Mouse (Mus musculus): ENCODE measurements at regions not wholly inside any gene's neighbourhood (a gene's known extent, or its start where the extent isn't known, plus 50 kb on each side); places are given as distances from the start of the nearest gene placed in this dataset.

GRCm38 (mm10) chr12:110077211-110077884, 201.5 kb upstream of the Dio3 start:
- no peak overlapping the region for H3K4me3 ChIP-seq (replicated peaks)
- H3K4me1 ChIP-seq (ENCODE audit: control insufficient read depth): no peaks in the 10 kb centered on the region
- no peaks in the 10 kb centered on the region for H3K36me3 ChIP-seq (ENCODE audit: control insufficient read depth)
- H3K27me3 ChIP-seq (ENCODE audit: control insufficient read depth): no peaks in the 10 kb centered on the region
- no peak for TF ChIP-seq TAL1 (IDR thresholded peaks at IDR 0.05; ENCODE audit: low read length)
- no peak for TF ChIP-seq GATA1 (IDR thresholded peaks at IDR 0.05; ENCODE audit: low read length)
- peaks cover 40% of the 10 kb centered on the region for H3K9me3 ChIP-seq (ENCODE audit: control insufficient read depth, low read length)

DNA sequence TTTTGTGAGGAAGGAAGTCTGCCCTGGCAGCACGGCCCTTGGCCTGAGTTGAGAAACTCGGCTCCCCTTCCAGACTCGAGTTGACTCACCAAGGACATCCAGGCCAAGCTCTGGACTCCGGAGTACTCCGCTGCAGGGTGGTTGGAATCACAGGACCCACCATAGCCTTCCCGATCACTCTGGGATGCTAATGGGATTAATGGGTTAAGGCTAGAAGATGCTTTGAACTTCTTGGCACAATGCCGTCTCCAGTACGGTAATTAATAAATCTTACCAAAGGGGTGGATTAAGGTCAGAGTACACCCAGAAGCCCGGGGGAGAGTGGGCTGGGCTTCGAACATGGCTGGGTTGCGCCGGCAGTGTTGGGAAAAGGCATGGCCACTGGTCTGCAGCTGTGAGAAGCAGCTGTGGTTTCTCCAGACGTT, 200.8 kb upstream of the Dio3 start:
- H3K9me3 ChIP-seq (ENCODE audit: control insufficient read depth, low read length): peaks cover 45% of the 10 kb centered on the region
- TF ChIP-seq TAL1 (IDR thresholded peaks at IDR 0.05; ENCODE audit: low read length) (no peak), GATA1 (IDR thresholded peaks at IDR 0.05; ENCODE audit: low read length) (no peak)
- H3K27me3 ChIP-seq (ENCODE audit: control insufficient read depth): no peaks in the 10 kb centered on the region
- H3K4me1 ChIP-seq (ENCODE audit: control insufficient read depth): no peaks in the 10 kb centered on the region
- H3K4me3 ChIP-seq (replicated peaks): no peak overlapping the region
- H3K36me3 ChIP-seq (ENCODE audit: control insufficient read depth): no peaks in the 10 kb centered on the region

DNA sequence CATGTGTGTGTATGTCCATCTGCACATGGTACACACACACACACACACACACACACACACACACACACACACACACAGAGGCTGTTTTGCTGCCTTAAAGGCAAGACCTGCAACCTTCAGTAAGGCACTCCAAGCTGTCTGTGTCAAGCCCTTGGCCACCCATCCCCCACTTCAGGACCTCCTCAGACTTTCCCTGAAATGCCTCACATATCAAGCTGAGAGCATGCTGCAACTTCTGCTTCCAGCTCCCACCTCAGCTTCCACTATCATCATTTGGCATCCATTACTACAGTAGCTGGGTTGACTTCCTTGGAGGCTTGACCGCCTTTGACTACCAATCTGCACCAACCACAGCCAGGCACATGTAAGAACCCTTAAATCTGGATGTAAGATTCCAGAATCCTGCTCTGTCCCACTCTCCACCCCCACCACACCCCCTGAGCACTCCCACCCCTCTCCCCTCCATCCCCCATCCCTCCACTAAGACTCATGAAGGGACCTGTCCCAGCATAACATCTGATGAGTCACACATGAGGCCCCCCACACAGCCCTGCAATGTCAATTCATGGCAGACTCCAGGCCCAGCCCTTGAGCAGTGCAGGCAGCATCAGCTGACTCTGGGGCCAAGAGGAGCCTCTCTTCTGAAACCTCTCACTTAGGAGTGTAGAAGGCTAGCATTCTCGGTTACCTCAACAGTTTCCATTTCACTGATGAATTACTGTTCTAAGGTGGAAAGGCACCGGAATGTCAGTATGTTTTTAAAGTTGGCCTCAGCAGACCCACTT, 196.8 kb upstream of the Dio3 start:
- H3K27me3 ChIP-seq (ENCODE audit: control insufficient read depth): no peaks in the 10 kb centered on the region
- TF ChIP-seq GATA1 (IDR thresholded peaks at IDR 0.05; ENCODE audit: low read length): no peak
- no peak for TF ChIP-seq TAL1 (IDR thresholded peaks at IDR 0.05; ENCODE audit: low read length)
- H3K9me3 ChIP-seq (ENCODE audit: control insufficient read depth, low read length): peaks cover 26% of the 10 kb centered on the region
- H3K4me3 ChIP-seq (replicated peaks): no peak overlapping the region
- H3K4me1 ChIP-seq (ENCODE audit: control insufficient read depth): no peaks in the 10 kb centered on the region
- H3K36me3 ChIP-seq (ENCODE audit: control insufficient read depth): no peaks in the 10 kb centered on the region

DNA sequence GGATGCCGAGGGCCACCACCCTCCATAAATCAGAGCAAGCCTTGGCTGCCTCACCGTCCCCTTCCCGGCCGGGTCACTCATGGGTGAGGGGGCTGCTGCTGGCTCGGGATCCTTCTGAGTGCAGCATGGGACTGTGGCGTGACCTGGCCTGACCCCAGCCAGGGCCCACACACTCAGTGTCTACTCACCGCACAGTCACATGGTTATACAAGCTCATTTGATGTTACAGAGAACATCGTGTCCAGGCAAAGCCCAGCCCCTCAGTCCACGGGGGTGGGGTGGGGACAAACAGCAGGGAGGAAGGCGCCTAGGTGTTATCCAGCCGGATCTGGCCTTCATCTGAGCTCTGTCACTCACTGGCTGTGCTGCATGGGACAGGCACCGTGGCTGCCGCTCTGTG, 195.9 kb upstream of the Dio3 start:
- TF ChIP-seq TAL1 (IDR thresholded peaks at IDR 0.05; ENCODE audit: low read length): no peak
- TF ChIP-seq GATA1 (IDR thresholded peaks at IDR 0.05; ENCODE audit: low read length): no peak
- H3K4me1 ChIP-seq (ENCODE audit: control insufficient read depth): no peaks in the 10 kb centered on the region
- no peaks in the 10 kb centered on the region for H3K27me3 ChIP-seq (ENCODE audit: control insufficient read depth)
- H3K36me3 ChIP-seq (ENCODE audit: control insufficient read depth): no peaks in the 10 kb centered on the region
- peaks cover 22% of the 10 kb centered on the region for H3K9me3 ChIP-seq (ENCODE audit: control insufficient read depth, low read length)
- no peak overlapping the region for H3K4me3 ChIP-seq (replicated peaks)

DNA sequence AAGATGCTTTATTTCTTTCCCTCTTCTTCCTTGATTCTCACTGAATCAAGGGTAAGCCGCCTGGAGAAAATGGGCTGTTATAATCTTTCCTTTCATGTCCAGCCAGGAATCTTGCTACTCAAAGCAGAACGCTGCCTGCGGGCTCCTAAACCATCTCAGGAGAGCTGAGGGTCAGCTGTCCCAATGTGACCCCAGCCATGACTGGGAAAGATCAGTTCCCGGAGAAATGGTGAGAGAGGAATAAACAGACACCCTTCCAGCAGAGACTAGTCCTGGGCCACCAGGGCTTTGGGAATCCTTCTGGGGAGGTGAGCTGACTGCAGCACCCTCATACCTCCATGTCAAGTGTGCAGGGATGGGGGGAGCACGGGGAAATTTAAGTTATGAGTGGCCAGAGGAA, 195.4 kb upstream of the Dio3 start:
- no peak for TF ChIP-seq GATA1 (IDR thresholded peaks at IDR 0.05; ENCODE audit: low read length)
- Histone ChIP-seq H3K4me1 (ENCODE audit: control insufficient read depth) (no peaks in the 10 kb centered on the region), H3K9me3 (ENCODE audit: control insufficient read depth, low read length) (peaks cover 20% of the 10 kb centered on the region)

GRCm38 (mm10) chr12:110086921-110087320, 191.9 kb upstream of the Dio3 start:
- no peaks in the 10 kb centered on the region for H3K27me3 ChIP-seq (ENCODE audit: control insufficient read depth)
- no peaks in the 10 kb centered on the region for H3K36me3 ChIP-seq (ENCODE audit: control insufficient read depth)
- peaks cover 14% of the 10 kb centered on the region for H3K9me3 ChIP-seq (ENCODE audit: control insufficient read depth, low read length)
- TF ChIP-seq TAL1 (IDR thresholded peaks at IDR 0.05; ENCODE audit: low read length) (no peak), GATA1 (IDR thresholded peaks at IDR 0.05; ENCODE audit: low read length) (no peak)
- H3K4me1 ChIP-seq (ENCODE audit: control insufficient read depth): no peaks in the 10 kb centered on the region
- no peak overlapping the region for H3K4me3 ChIP-seq (replicated peaks)

More for the DNA sequence above, 195.4 kb upstream of the Dio3 start:
- Histone ChIP-seq H3K27me3 (ENCODE audit: control insufficient read depth) (no peaks in the 10 kb centered on the region), H3K4me3 (replicated peaks) (no peak overlapping the region), H3K36me3 (ENCODE audit: control insufficient read depth) (no peaks in the 10 kb centered on the region)

DNA sequence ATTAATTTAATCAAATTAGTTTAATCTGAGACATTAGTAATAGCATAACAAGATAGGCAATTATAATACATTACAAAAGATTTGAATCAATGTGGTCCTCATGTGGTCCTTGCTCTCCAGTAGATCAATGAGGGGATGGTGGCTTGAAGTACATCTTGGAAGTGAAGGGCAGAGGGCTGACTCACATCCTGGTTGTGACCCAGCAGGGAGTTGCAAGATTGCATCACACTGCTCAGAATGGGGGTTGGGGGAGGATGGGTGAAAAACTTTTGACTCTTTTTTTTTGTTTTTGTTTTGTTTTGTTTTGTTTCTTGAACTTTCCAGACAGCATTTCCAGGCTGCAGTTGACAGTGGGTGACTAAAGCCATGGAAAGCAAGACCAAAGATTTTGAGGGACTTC, 191.1 kb upstream of the Dio3 start:
- Histone ChIP-seq H3K4me1 (ENCODE audit: control insufficient read depth) (no peaks in the 10 kb centered on the region), H3K36me3 (ENCODE audit: control insufficient read depth) (no peaks in the 10 kb centered on the region), H3K27me3 (ENCODE audit: control insufficient read depth) (no peaks in the 10 kb centered on the region), H3K9me3 (ENCODE audit: control insufficient read depth, low read length) (peaks cover 14% of the 10 kb centered on the region), H3K4me3 (replicated peaks) (no peak overlapping the region)
- TF ChIP-seq TAL1 (IDR thresholded peaks at IDR 0.05; ENCODE audit: low read length): no peak

DNA sequence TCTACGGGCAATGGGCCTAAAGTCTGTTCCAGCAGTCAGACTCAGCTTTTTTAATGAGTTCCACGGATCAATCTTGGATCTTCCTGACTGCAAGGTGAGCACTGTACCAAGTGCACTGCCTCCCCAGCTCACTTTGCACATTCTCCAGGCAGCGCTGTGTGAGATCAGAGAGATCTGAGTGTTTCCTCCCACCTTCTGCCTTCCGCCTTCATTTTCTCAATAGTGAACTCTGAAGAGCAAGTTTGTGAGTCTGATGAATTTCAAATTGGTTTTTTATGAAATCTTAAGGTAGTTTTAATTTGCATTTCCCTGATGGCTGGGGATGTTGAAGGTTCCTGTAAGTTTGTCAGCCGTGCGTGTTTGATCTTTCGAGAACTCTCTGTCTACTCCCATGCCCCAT, 176.7 kb upstream of the Dio3 start:
- Histone ChIP-seq H3K4me3 (replicated peaks) (no peak overlapping the region), H3K4me1 (ENCODE audit: control insufficient read depth) (no peaks in the 10 kb centered on the region), H3K27me3 (ENCODE audit: control insufficient read depth) (no peaks in the 10 kb centered on the region), H3K36me3 (ENCODE audit: control insufficient read depth) (no peaks in the 10 kb centered on the region), H3K9me3 (ENCODE audit: control insufficient read depth, low read length) (peaks cover 11% of the 10 kb centered on the region; the same call in 1 of the 2 replicates)
- TF ChIP-seq TAL1 (IDR thresholded peaks at IDR 0.05; ENCODE audit: low read length): no peak
- no peak for TF ChIP-seq GATA1 (IDR thresholded peaks at IDR 0.05; ENCODE audit: low read length)

GRCm38 (mm10) chr12:110112051-110112722, 166.7 kb upstream of the Dio3 start:
- TF ChIP-seq GATA1 (IDR thresholded peaks at IDR 0.05; ENCODE audit: low read length): no peak
- no peak for TF ChIP-seq TAL1 (IDR thresholded peaks at IDR 0.05; ENCODE audit: low read length)
- Histone ChIP-seq H3K9me3 (ENCODE audit: control insufficient read depth, low read length) (no peaks in the 10 kb centered on the region), H3K36me3 (ENCODE audit: control insufficient read depth) (no peaks in the 10 kb centered on the region), H3K27me3 (ENCODE audit: control insufficient read depth) (no peaks in the 10 kb centered on the region), H3K4me3 (replicated peaks) (no peak overlapping the region), H3K4me1 (ENCODE audit: control insufficient read depth) (no peaks in the 10 kb centered on the region)

Measured in erythroblast, embryonic 14.5 days (primary cell).